Mouse (Mus musculus) bone marrow, adult 2 months (tissue): Measurements from ENCODE around the gene Serpinb1c.

Experiments used
- CTCF ChIP-seq: fragments of 200-500 bp; IDR thresholded peaks from 2 replicates; pipeline ENCODE4 v1.5.1; 2011; ENCODE audit warnings: low read length, control low read depth; ENCODE audit not compliant: control insufficient read depth, insufficient read depth
- POLR2A ChIP-seq: fragments of 200-500 bp; IDR thresholded peaks from 2 replicates; pipeline ENCODE4 v1.6.1; 2011; ENCODE audit warnings: low read depth, mild to moderate bottlenecking, control low read depth, low read length, borderline replicate concordance; ENCODE audit not compliant: control insufficient read depth

GRCm38 (mm10) chr13:32834513-32834912 is 63.5 kb downstream of the Serpinb1c start:
- TF ChIP-seq CTCF (no peak), POLR2A (no peak)
